Mouse (Mus musculus): ENCODE measurements around the gene Cdh18. TPM values are rescaled to one million over a fixed set of nuclear protein-coding genes. Genes with fewer than 3 reads are reported as not detected.

Gene Cdh18
- polyA plus RNA-seq, 1 experiment from 2014 or later, result 3.0 TPM

- Histone ChIP-seq H3K36me3 (no peaks in the 10 kb centered on the region), H3K27ac (no peak overlapping the region), H3K27me3 (no peaks in the 10 kb centered on the region), H3K4me1 (no peaks in the 10 kb centered on the region), H3K4me3 (no peak overlapping the region), H3K9me3 (replicated peaks) (no peaks in the 10 kb centered on the region), H3K4me2 (replicated peaks) (no peak overlapping the region), H3K9ac (no peak overlapping the region)
- ATAC-seq (ENCODE audit: low FRiP score), result no peak
- 84% methylated on average over 4 of the region's 4 CpGs for WGBS
These were observed 227.5 kb downstream of the Cdh18 start for GRCm38 (mm10) chr15:22776346-22776745.

GRCm38 (mm10) chr15:22789696-22790095 is 240.9 kb downstream of the Cdh18 start:
- 88% methylated on average over 6 of the region's 6 CpGs for WGBS
- Histone ChIP-seq H3K9me3 (replicated peaks) (no peaks in the 10 kb centered on the region), H3K9ac (no peak overlapping the region), H3K4me2 (replicated peaks) (no peak overlapping the region), H3K27me3 (no peaks in the 10 kb centered on the region), H3K4me3 (no peak overlapping the region), H3K27ac (no peak overlapping the region), H3K36me3 (no peaks in the 10 kb centered on the region), H3K4me1 (no peaks in the 10 kb centered on the region)
- no peak for ATAC-seq (ENCODE audit: low FRiP score)

- no peaks in the 10 kb centered on the region for H3K4me1 ChIP-seq
- no peak overlapping the region for H3K4me2 ChIP-seq (replicated peaks)
- H3K27ac ChIP-seq, result no peak overlapping the region
- ATAC-seq (ENCODE audit: low FRiP score), result no peak
- no peak overlapping the region for H3K9ac ChIP-seq
- no peaks in the 10 kb centered on the region for H3K36me3 ChIP-seq
- H3K9me3 ChIP-seq (replicated peaks), result no peaks in the 10 kb centered on the region
- no peaks in the 10 kb centered on the region for H3K27me3 ChIP-seq
- no peak overlapping the region for H3K4me3 ChIP-seq
- WGBS, result 91% methylated on average over 3 of the region's 3 CpGs
These were observed 243.0 kb downstream of the Cdh18 start for GRCm38 (mm10) chr15:22791791-22792190.

- Histone ChIP-seq H3K9me3 (replicated peaks) (no peaks in the 10 kb centered on the region), H3K9ac (no peak overlapping the region), H3K4me2 (replicated peaks) (no peak overlapping the region), H3K36me3 (no peaks in the 10 kb centered on the region), H3K4me1 (no peaks in the 10 kb centered on the region), H3K4me3 (no peak overlapping the region), H3K27me3 (no peaks in the 10 kb centered on the region), H3K27ac (no peak overlapping the region)
- no peak for ATAC-seq (ENCODE audit: low FRiP score)
These were observed 284.3 kb downstream of the Cdh18 start for GRCm38 (mm10) chr15:22833127-22833526.

- Histone ChIP-seq H3K9me3 (replicated peaks) (no peaks in the 10 kb centered on the region), H3K4me3 (no peak overlapping the region), H3K36me3 (no peaks in the 10 kb centered on the region), H3K27me3 (no peaks in the 10 kb centered on the region), H3K27ac (no peak overlapping the region), H3K9ac (no peak overlapping the region), H3K4me2 (replicated peaks) (no peak overlapping the region), H3K4me1 (no peaks in the 10 kb centered on the region)
- ATAC-seq (ENCODE audit: low FRiP score), result no peak
- 70% methylated on average over 1 of the region's 1 CpGs for WGBS
These were observed 288.4 kb downstream of the Cdh18 start for GRCm38 (mm10) chr15:22837173-22837572.

GRCm38 (mm10) chr15:22857704-22858103 is 308.9 kb downstream of the Cdh18 start:
- H3K27me3 ChIP-seq, result no peaks in the 10 kb centered on the region
- H3K4me3 ChIP-seq, result no peak overlapping the region
- no peaks in the 10 kb centered on the region for H3K36me3 ChIP-seq
- no peak overlapping the region for H3K4me2 ChIP-seq (replicated peaks)
- H3K27ac ChIP-seq, result no peak overlapping the region
- H3K9me3 ChIP-seq (replicated peaks), result no peaks in the 10 kb centered on the region
- no peaks in the 10 kb centered on the region for H3K4me1 ChIP-seq
- no peak overlapping the region for H3K9ac ChIP-seq
- ATAC-seq (ENCODE audit: low FRiP score), result no peak

GRCm38 (mm10) chr15:22870679-22871078 is 321.9 kb downstream of the Cdh18 start:
- no peaks in the 10 kb centered on the region for H3K9me3 ChIP-seq (replicated peaks)
- no peaks in the 10 kb centered on the region for H3K27me3 ChIP-seq
- H3K27ac ChIP-seq, result no peak overlapping the region
- H3K4me2 ChIP-seq (replicated peaks), result no peak overlapping the region
- no peak for ATAC-seq (ENCODE audit: low FRiP score)
- WGBS, result 77% methylated on average over 1 of the region's 1 CpGs
- no peaks in the 10 kb centered on the region for H3K36me3 ChIP-seq
- H3K4me3 ChIP-seq, result no peak overlapping the region
- no peak overlapping the region for H3K9ac ChIP-seq
- no peaks in the 10 kb centered on the region for H3K4me1 ChIP-seq

GRCm38 (mm10) chr15:22897724-22898123 is 348.9 kb downstream of the Cdh18 start:
- no peak overlapping the region for H3K4me3 ChIP-seq
- no peaks in the 10 kb centered on the region for H3K9me3 ChIP-seq (replicated peaks)
- H3K27ac ChIP-seq, result no peak overlapping the region
- ATAC-seq (ENCODE audit: low FRiP score), result no peak
- H3K4me1 ChIP-seq, result no peaks in the 10 kb centered on the region
- H3K4me2 ChIP-seq (replicated peaks), result no peak overlapping the region
- no peaks in the 10 kb centered on the region for H3K27me3 ChIP-seq
- no peak overlapping the region for H3K9ac ChIP-seq
- no peaks in the 10 kb centered on the region for H3K36me3 ChIP-seq
- WGBS, result 80% methylated on average over 4 of the region's 4 CpGs

- H3K9ac ChIP-seq, result no peak overlapping the region
- H3K36me3 ChIP-seq, result no peaks in the 10 kb centered on the region
- H3K9me3 ChIP-seq (replicated peaks), result no peaks in the 10 kb centered on the region
- H3K4me1 ChIP-seq, result no peaks in the 10 kb centered on the region
- ATAC-seq (ENCODE audit: low FRiP score), result no peak
- no peak overlapping the region for H3K27ac ChIP-seq
- 73% methylated on average over 4 of the region's 4 CpGs for WGBS
- H3K27me3 ChIP-seq, result no peaks in the 10 kb centered on the region
- no peak overlapping the region for H3K4me3 ChIP-seq
- H3K4me2 ChIP-seq (replicated peaks), result no peak overlapping the region
These were observed 349.4 kb downstream of the Cdh18 start for GRCm38 (mm10) chr15:22898208-22898607.

GRCm38 (mm10) chr15:22914444-22914843 is 365.6 kb downstream of the Cdh18 start:
- no peaks in the 10 kb centered on the region for H3K27me3 ChIP-seq
- H3K4me3 ChIP-seq, result no peak overlapping the region
- ATAC-seq (ENCODE audit: low FRiP score), result no peak
- H3K27ac ChIP-seq, result no peak overlapping the region
- H3K4me2 ChIP-seq (replicated peaks), result no peak overlapping the region
- no peaks in the 10 kb centered on the region for H3K9me3 ChIP-seq (replicated peaks)
- no peaks in the 10 kb centered on the region for H3K4me1 ChIP-seq
- H3K36me3 ChIP-seq, result no peaks in the 10 kb centered on the region
- no peak overlapping the region for H3K9ac ChIP-seq

GRCm38 (mm10) chr15:22934293-22934692 is 385.5 kb downstream of the Cdh18 start:
- H3K9ac ChIP-seq, result no peak overlapping the region
- no peaks in the 10 kb centered on the region for H3K27me3 ChIP-seq
- H3K36me3 ChIP-seq, result no peaks in the 10 kb centered on the region
- H3K9me3 ChIP-seq (replicated peaks), result no peaks in the 10 kb centered on the region
- H3K4me2 ChIP-seq (replicated peaks), result no peak overlapping the region
- no peak overlapping the region for H3K4me3 ChIP-seq
- no peak overlapping the region for H3K27ac ChIP-seq
- no peaks in the 10 kb centered on the region for H3K4me1 ChIP-seq
- no peak for ATAC-seq (ENCODE audit: low FRiP score)
- 74% methylated on average over 4 of the region's 4 CpGs for WGBS

GRCm38 (mm10) chr15:22947234-22947633 is 398.4 kb downstream of the Cdh18 start:
- 81% methylated on average over 1 of the region's 1 CpGs for WGBS
- no peak overlapping the region for H3K4me2 ChIP-seq (replicated peaks)

GRCm38 (mm10) chr15:22969424-22969823 is 420.6 kb downstream of the Cdh18 start:
- WGBS, result 80% methylated on average over 11 of the region's 11 CpGs
- no peaks in the 10 kb centered on the region for H3K27me3 ChIP-seq
- no peak overlapping the region for H3K9ac ChIP-seq
- H3K4me2 ChIP-seq (replicated peaks), result no peak overlapping the region
- no peaks in the 10 kb centered on the region for H3K9me3 ChIP-seq (replicated peaks)
- ATAC-seq (ENCODE audit: low FRiP score), result no peak
- no peaks in the 10 kb centered on the region for H3K4me1 ChIP-seq
- no peaks in the 10 kb centered on the region for H3K36me3 ChIP-seq
- no peak overlapping the region for H3K4me3 ChIP-seq
- H3K27ac ChIP-seq, result no peak overlapping the region

More at GRCm38 (mm10) chr15:22947234-22947633, 398.4 kb downstream of the Cdh18 start:
- Histone ChIP-seq H3K27ac (no peak overlapping the region), H3K36me3 (no peaks in the 10 kb centered on the region), H3K9me3 (replicated peaks) (no peaks in the 10 kb centered on the region), H3K4me3 (no peak overlapping the region), H3K4me1 (no peaks in the 10 kb centered on the region), H3K27me3 (no peaks in the 10 kb centered on the region), H3K9ac (no peak overlapping the region)
- no peak for ATAC-seq (ENCODE audit: low FRiP score)

- Histone ChIP-seq H3K27me3 (no peaks in the 10 kb centered on the region), H3K4me2 (replicated peaks) (no peak overlapping the region), H3K4me3 (no peak overlapping the region), H3K27ac (no peak overlapping the region), H3K9ac (no peak overlapping the region), H3K9me3 (replicated peaks) (no peaks in the 10 kb centered on the region), H3K36me3 (no peaks in the 10 kb centered on the region), H3K4me1 (no peaks in the 10 kb centered on the region)
- ATAC-seq (ENCODE audit: low FRiP score), result no peak
- WGBS, result 89% methylated on average over 5 of the region's 5 CpGs
These were observed 431.3 kb downstream of the Cdh18 start for GRCm38 (mm10) chr15:22980136-22980535.
